Mouse (Mus musculus) testis, adult 2 months (tissue): ENCODE measurements around the gene AY358078.

Experiments
- CTCF ChIP-seq: fragments of 200-500 bp; IDR thresholded peaks from 2 replicates; pipeline ENCODE4 v1.5.1; 2012; ENCODE audit warnings: low read depth, mild to moderate bottlenecking, inconsistent platforms, low read length, moderate library complexity; ENCODE audit not compliant: control insufficient read depth, insufficient read depth, insufficient replicate concordance
- POLR2A ChIP-seq: fragments of 200-500 bp; IDR thresholded peaks from 2 replicates; pipeline ENCODE4 v1.6.1; 2012; ENCODE audit warnings: low read depth, mild to moderate bottlenecking, inconsistent platforms, low read length, moderate library complexity; ENCODE audit not compliant: control insufficient read depth

GRCm38 (mm10) chr14:51787061-51787460 is 12.8 kb upstream of the AY358078 start:
- TF ChIP-seq CTCF (no peak), POLR2A (no peak)
